Comparison of ENCODE assay signal across 8 mouse cellular contexts in the genomic region with DNA sequence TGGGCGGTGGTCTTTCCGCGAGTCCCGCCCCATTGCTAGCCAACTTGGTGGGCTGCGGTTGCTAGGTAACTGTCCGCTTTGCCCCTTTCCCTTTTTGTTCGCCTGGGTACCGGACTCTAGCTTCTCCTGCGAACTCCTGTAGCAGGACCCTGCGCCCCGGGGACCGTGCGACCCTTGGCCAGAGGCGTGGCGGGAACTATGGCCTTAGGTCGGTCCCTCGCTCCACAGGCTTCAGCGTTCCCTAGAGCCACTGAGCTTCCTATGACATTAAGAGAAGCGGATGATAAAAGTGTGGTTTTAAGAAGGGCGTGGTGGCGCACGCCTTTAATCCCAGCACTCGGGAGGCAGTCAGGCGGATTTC. TPM values are rescaled to one million over a fixed set of nuclear protein-coding genes. Genes with fewer than 3 reads are reported as not detected.
DNase-seq lines count a peak whose midpoint lies in the region; ATAC-seq and TF ChIP-seq lines count a peak whose summit lies in the region.

No protein-coding gene starts in this region.

- H3K36me3 ChIP-seq in thymus, adult 2 months (ENCODE audit: control insufficient read depth, insufficient read depth, low read length), result no peaks in the 10 kb centered on the region
- peaks cover 7% of the 10 kb centered on the region; the same call in 1 of the 2 replicates for H3K36me3 ChIP-seq in liver, embryonic 15.5 days (replicated peaks)

- H3K4me1 ChIP-seq in thymus, adult 2 months (replicated peaks; ENCODE audit: control insufficient read depth, insufficient read depth, low read length), result peaks cover 21% of the 10 kb centered on the region
- H3K4me1 ChIP-seq in liver, embryonic 15.5 days (replicated peaks), result peaks cover 48% of the 10 kb centered on the region

- peak; percentile 25 for ATAC-seq in liver, embryonic 15.5 days (ENCODE audit: insufficient read depth)
- ATAC-seq in monocyte, adult 5-6 weeks (replicated peaks; ENCODE audit: insufficient number of reproducible peaks, low FRiP score, low TSS enrichment, poor library complexity, severe bottlenecking), result no peak; the same call in 1 of the 2 replicates

- DNase-seq in gastrocnemius, adult 2 months, result no peak
- DNase-seq in gastrocnemius, postnatal 25 days, result no peak
- DNase-seq in thymus, adult 2 months, result no peak
- no peak for DNase-seq in thymus, postnatal 4 days
- DNase-seq in retina, embryonic 14.5 days (ENCODE audit: low spot score), result no peak
- no peak for DNase-seq in embryo, embryonic 9.5 days (ENCODE audit: extremely low spot score)

- TF ChIP-seq CTCF in gastrocnemius, adult 2 months (IDR thresholded peaks at IDR 0.05), result no peak
- no peak for TF ChIP-seq CTCF in thymus, adult 2 months (IDR thresholded peaks at IDR 0.05; ENCODE audit: borderline replicate concordance, control insufficient read depth, extremely low read depth, insufficient read depth, low read length, poor library complexity)

- no peaks in the 10 kb centered on the region for H3K27me3 ChIP-seq in thymus, adult 2 months (ENCODE audit: control insufficient read depth, insufficient read depth, low read length)
- no peaks in the 10 kb centered on the region for H3K27me3 ChIP-seq in liver, embryonic 15.5 days

- no peaks in the 10 kb centered on the region for H3K9me3 ChIP-seq in liver, embryonic 15.5 days (replicated peaks)

- peak overlapping the region; percentile 86 for H3K4me2 ChIP-seq in liver, embryonic 15.5 days

- TF ChIP-seq POLR2A in thymus, adult 2 months (IDR thresholded peaks at IDR 0.05; ENCODE audit: control insufficient read depth, extremely low read depth, insufficient read depth, low read length, poor library complexity), result no peak

- intact Hi-C loops in gastrocnemius, adult 2 months (cut with DNase I), result loop anchor here (5.0 kb wide), 1 partner anchor 78 kb away; the partner anchor contains the start of gene Rab8a

- H3K9ac ChIP-seq in liver, embryonic 15.5 days, result peak overlapping the region; percentile 66

- H3K4me3 ChIP-seq in gastrocnemius, adult 2 months, result peak overlapping the region; percentile 93
- peak overlapping the region; percentile 73 for H3K4me3 ChIP-seq in thymus, adult 2 months (ENCODE audit: control insufficient read depth, insufficient read depth, low read length)
- peak overlapping the region; percentile 80 for H3K4me3 ChIP-seq in liver, embryonic 15.5 days (replicated peaks)

- peak overlapping the region; percentile 99 for H3K27ac ChIP-seq in gastrocnemius, adult 2 months
- H3K27ac ChIP-seq in thymus, adult 2 months (ENCODE audit: control insufficient read depth, insufficient read depth, low read length), result peak overlapping the region; percentile 34; the same call in 1 of the 2 replicates
- H3K27ac ChIP-seq in liver, embryonic 15.5 days (replicated peaks), result peak overlapping the region; percentile 99

- WGBS in thymus, adult 2 months, result 1% methylated on average over 24 of the region's 24 CpGs
- under 1% methylated on average over 24 of the region's 24 CpGs for WGBS in liver, embryonic 15.5 days (ENCODE audit: insufficient replicate concordance)

RNA-seq across cellular contexts. Expression of gene Ap1m1, which starts 0.6 kb away (rescaled TPM):
- 10 to 100 TPM; 25.8 to 26.0 TPM for total RNA-seq in gastrocnemius, adult 2 months (2021)
- 10 to 100 TPM; 21.0 to 22.2 TPM for total RNA-seq in gastrocnemius, postnatal 25 days (2021)
- 167 and 183 TPM in 2 replicates for polyA plus RNA-seq in thymus, adult 2 months (2012; rRNA removed)
- polyA plus RNA-seq in liver, embryonic 15.5 days (2015; fragmentation: Nextera tagmentation; extraction: Ambion mirVana), result 57.0 and 61.7 TPM in 2 replicates
- 59.3 to 86.9 TPM (median 76.3 TPM) in 3 replicates for total RNA-seq in monocyte, adult 5-6 weeks (2017)

RNA-seq across cellular contexts. Expression of gene Fam32a, which starts 20.9 kb away (rescaled TPM):
- total RNA-seq in gastrocnemius, adult 2 months (2021), result 1 to 10 TPM; 7.8 to 9.5 TPM
- total RNA-seq in gastrocnemius, postnatal 25 days (2021), result 10 to 100 TPM in 1 of 2 experiments, 1 to 10 TPM in 1; 8.8 to 11.9 TPM
- 52.1 and 62.5 TPM in 2 replicates for polyA plus RNA-seq in thymus, adult 2 months (2012; rRNA removed)
- polyA plus RNA-seq in liver, embryonic 15.5 days (2015; fragmentation: Nextera tagmentation; extraction: Ambion mirVana), result 32.2 and 33.9 TPM in 2 replicates
- total RNA-seq in monocyte, adult 5-6 weeks (2017), result 105 to 143 TPM (median 135 TPM) in 3 replicates

RNA-seq across cellular contexts. Expression of gene Gm11034, which starts 26.9 kb away (rescaled TPM):
- not detected for total RNA-seq in gastrocnemius, adult 2 months (2021)
- total RNA-seq in gastrocnemius, postnatal 25 days (2021), result not detected
- not detected in 2 replicates for polyA plus RNA-seq in thymus, adult 2 months (2012; rRNA removed)
- not detected in 2 replicates for polyA plus RNA-seq in liver, embryonic 15.5 days (2015; fragmentation: Nextera tagmentation; extraction: Ambion mirVana)
- not detected in 3 replicates for total RNA-seq in monocyte, adult 5-6 weeks (2017)

RNA-seq across cellular contexts. Expression of gene Cib3, which starts 27.7 kb away (rescaled TPM):
- not detected for total RNA-seq in gastrocnemius, adult 2 months (2021)
- total RNA-seq in gastrocnemius, postnatal 25 days (2021), result not detected
- 0.77 and 0.78 TPM in 2 replicates for polyA plus RNA-seq in thymus, adult 2 months (2012; rRNA removed)
- not detected in 2 replicates for polyA plus RNA-seq in liver, embryonic 15.5 days (2015; fragmentation: Nextera tagmentation; extraction: Ambion mirVana)
- 0.86 to 6.9 TPM (median 1.1 TPM) in 3 replicates for total RNA-seq in monocyte, adult 5-6 weeks (2017)

RNA-seq across cellular contexts. Expression of gene Hsh2d, which starts 50.9 kb away (rescaled TPM):
- not detected for total RNA-seq in gastrocnemius, adult 2 months (2021)
- total RNA-seq in gastrocnemius, postnatal 25 days (2021), result not detected
- 11.9 and 13.2 TPM in 2 replicates for polyA plus RNA-seq in thymus, adult 2 months (2012; rRNA removed)
- 0.26 and 0.33 TPM in 2 replicates for polyA plus RNA-seq in liver, embryonic 15.5 days (2015; fragmentation: Nextera tagmentation; extraction: Ambion mirVana)
- 1.2 to 5.8 TPM (median 4.8 TPM) in 3 replicates for total RNA-seq in monocyte, adult 5-6 weeks (2017)

Comparison
In these comparisons a context has a peak if more than half of its experiments do, and no peak if none do; other contexts are left out.
1. H3K27ac ChIP-seq: peak in every context shown above with its lines; median percentile 99 in gastrocnemius, adult 2 months; 99 in liver, embryonic 15.5 days; 34 in thymus, adult 2 months.